Mouse (Mus musculus): ENCODE results near the gene Lrrfip1.
A peak's percentile ranks its signal among the peaks of the same experiment; 100 is the strongest.

Gene Lrrfip1

GRCm38 (mm10) chr1:91057311-91058245 is 59.0 kb downstream of the Lrrfip1 start:
- DNase-seq = no peak

- no peak for DNase-seq
Observed at GRCm38 (mm10) chr1:91058251-91058650, 59.7 kb downstream of the Lrrfip1 start.

DNA sequence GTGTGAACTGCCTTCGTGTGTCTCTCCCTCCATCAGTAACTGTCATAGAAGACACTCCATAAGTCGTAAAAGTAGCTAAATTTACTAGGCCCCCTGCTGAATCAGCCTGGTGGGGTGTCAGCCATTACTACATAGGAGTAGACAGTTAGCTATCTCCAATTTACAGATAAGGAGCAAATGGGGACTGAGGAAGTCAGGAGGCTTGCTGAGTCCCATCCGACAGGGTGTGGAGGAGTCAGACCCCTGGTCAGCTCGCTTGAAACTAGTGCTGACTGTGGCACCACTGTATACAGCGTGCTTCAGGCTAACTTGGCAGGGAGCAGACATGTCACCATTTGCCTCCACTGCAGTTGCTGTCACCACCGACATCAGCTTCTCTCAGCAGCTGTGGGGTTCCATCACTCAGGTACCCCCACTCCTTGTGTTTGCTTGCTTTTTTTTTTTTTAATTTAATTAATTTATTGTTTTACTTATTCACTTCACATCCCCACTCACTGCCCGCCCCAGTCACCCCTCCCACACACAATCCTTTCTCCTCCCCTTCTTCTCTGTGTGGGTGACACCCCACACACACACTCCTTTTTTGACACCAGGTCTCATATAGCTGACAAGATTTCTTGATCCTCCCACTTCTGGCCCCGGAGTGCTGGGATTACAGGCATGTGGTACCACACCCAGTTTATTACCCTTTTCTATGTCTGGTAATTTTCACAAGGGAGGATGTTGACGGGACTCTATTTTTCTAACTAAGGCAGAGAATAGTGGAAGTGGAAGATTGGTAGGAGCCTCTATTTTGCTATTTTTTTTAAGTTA is 61.5 kb downstream of the Lrrfip1 start:
- DNase-seq = no peak

DNA sequence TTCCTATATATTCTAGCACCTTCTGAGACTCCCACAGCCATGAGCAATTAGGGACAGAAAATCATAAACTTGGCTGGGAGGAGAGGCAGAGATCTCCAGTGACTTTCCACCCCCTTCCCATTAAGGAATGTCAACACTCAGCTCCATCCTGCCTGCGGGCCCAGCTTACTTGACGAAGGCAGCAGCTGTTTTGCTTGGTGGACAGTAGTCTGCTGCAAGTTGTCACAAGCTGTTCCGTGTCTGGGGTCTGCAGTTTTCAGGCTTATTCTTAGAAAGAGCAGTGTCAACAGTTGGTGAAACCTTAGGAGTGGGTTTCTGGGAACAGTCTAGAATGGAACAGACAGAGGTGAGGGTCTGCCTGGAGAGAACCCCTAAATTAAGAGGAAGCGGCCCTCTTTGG is 62.6 kb downstream of the Lrrfip1 start:
- DNase-seq = no peak

- DNase-seq = no peak
Observed at GRCm38 (mm10) chr1:91062363-91062762, 63.8 kb downstream of the Lrrfip1 start.

- no peak for DNase-seq
Observed at GRCm38 (mm10) chr1:91064053-91064452, 65.5 kb downstream of the Lrrfip1 start.

DNA sequence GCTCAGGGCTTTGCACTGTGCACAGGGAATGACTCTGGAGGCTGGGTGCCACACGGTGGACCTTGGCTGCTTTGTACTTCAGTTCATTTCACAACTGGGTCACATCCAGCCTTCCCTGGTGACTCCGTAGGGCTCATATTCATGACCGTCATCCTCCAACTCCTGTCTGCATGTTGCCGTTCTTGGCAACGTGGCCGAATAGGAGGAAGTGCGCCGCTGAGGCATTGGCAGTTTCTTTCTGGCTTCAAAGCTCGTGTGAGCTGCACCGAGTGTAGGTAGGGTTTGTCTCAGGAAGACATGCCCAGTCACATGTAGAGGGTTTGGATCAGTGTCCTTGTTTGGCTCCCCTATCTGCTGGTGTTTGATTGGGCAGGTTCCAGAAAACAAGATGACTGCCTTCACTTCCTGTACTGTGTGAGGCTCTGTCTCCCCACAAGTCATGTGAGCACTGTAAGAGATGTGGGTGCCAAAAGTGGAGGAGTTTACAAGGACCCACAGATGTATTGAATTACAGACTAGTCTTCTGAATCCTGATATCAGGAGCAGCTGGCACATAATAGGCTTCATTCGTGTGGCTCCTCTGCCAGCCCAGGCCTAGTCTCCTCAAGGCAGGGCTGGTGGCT is 66.5 kb downstream of the Lrrfip1 start:
- DNase-seq = no peak

DNA sequence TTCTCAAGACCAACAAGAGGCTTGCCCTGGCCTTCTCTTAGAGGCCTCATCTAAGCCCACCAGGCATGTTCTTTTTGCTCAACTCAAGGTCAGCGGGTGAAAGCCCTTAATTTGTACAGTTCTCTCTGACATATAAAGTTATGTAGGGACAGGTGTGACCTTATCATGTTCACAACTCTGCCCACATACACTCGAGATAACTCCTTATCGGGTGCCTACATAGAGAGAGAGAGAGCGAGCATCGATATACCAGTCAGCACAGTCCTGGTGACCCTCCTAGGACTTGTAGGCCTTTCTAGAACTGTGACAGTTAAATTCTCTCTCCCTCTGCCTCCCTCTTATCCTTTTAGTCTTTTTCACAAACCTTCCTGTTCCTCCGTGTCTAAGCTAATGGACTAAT is 67.5 kb downstream of the Lrrfip1 start:
- DNase-seq = no peak

DNA sequence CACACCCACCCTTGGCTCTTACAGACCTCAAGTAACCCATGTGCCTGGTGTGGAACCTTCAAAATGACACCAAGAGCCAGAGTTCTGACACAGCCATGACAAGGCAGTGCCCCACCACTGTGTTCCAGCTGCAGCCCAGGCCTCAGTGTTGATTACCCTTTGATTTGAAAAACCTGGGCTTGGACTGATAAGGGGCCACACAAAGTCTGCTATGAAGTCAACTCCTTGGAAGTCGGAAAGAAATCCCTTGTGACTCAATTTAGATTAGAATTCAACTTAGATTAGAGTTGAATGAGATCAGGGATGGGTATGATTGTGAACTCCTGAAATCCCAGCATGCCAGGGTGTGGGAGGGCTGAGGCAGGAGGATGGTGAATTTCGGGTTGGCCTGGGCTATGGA is 68.1 kb downstream of the Lrrfip1 start:
- no peak for DNase-seq

GRCm38 (mm10) chr1:91067716-91068115 is 69.2 kb downstream of the Lrrfip1 start:
- DNase-seq = no peak

- DNase-seq = no peak
Observed at GRCm38 (mm10) chr1:91069575-91069974, 71.0 kb downstream of the Lrrfip1 start.

GRCm38 (mm10) chr1:91070547-91070946 is 72.0 kb downstream of the Lrrfip1 start:
- DNase-seq = no peak

DNA sequence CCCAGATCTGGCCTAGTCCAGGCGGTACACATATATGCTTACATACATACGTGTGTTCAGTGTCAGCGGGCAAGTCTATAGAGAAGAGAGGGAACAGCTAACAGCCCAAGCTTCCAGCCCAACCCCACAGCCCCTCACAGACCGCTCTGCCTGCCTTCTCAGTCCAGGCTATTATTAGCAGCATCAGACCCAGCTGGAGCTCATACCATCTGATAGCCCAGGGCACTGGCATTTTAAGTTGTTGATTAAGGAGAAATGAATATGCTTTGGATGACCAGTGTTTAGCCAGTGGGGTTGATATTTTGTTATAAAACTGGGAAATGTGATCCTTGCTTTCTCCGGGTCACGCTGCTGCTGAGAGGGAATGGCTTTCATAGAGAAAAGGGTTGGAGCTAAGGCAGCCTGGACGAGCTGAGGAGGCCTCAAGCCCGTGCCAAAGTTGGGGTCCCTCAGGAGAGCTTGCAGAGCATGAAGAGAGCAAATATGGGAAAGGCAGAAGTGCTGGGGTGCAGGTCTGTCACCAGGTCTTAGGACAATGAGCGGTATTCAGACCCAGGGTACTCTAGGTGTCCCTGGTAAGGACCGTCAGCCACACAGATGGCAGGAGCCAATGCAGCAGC is 73.2 kb downstream of the Lrrfip1 start:
- DNase-seq = no peak

DNA sequence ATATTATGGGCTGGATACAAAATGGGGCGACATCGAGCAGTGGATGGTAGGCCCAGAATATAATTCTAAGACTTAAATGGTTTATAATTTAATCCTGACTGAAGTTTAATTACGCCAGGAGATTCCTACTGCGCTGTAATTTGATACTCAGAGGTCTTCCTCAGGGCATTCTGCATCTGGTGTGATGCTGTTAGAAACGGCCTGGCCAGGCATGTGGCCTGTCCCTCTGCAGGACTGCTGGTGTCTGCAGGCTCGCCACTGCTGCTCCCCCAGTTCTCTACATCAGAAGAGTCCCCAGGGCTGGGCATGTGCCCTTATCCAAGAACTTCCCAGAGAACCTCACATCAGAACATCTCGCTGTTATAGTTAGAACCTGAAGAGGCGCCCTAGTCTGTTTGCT is 78.4 kb downstream of the Lrrfip1 start:
- DNase-seq = peak; percentile 64

- DNase-seq = no peak
Observed at GRCm38 (mm10) chr1:91077456-91077855, 78.9 kb downstream of the Lrrfip1 start.

GRCm38 (mm10) chr1:91077980-91078379 is 79.4 kb downstream of the Lrrfip1 start:
- DNase-seq = no peak

DNA sequence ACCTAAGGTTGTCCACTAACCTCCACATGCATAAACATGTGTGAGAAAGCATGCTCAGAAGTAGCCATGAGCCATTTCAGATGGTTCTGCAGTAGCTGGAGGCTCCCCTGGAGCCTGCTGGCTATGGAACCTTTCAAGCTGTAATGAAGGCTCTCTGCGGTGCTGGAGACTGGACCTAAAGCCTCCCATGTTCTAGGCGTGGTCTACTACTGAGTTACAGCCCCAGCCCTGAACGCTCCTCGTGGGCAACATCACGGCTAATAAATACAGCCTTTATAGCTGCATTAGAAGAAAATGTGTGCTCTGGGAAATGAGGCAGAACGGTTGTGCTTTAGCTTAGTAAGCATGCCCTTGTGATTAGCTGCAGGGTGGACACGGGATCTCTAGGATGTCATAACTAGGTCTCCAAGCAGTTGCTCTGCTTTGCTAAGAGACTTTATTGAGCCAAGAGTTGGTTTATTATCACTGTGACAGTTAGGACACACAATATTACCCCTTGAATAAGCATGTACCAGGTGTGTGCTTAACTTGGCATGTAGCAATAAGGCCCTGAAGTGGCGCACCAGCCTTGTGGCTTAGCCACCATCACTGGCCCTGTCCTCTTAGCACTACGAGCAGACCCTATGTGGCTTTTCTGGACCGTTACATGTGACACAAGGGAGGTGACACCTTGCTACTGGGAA is 81.3 kb downstream of the Lrrfip1 start:
- no peak for DNase-seq

DNA sequence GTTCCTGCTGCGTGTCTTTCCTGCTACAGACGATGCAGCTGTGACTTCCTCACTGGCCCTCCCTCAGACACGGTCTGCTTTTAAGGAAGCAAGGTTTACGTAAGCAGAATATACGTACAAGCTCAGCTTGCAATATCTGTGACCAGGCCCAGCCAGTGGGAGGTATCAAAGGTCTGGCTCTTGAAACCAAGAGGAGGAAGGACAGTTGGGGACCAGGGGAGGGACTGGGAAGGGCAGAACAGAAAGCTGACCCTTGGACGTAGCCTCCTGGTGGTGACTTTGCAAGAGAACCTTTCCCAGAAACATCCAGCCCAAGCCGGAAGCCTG is 81.8 kb downstream of the Lrrfip1 start:
- no peak for DNase-seq

GRCm38 (mm10) chr1:91084374-91084773 is 85.8 kb downstream of the Lrrfip1 start:
- no peak for DNase-seq

- DNase-seq = no peak
Observed at GRCm38 (mm10) chr1:91085009-91085408, 86.5 kb downstream of the Lrrfip1 start.

DNA sequence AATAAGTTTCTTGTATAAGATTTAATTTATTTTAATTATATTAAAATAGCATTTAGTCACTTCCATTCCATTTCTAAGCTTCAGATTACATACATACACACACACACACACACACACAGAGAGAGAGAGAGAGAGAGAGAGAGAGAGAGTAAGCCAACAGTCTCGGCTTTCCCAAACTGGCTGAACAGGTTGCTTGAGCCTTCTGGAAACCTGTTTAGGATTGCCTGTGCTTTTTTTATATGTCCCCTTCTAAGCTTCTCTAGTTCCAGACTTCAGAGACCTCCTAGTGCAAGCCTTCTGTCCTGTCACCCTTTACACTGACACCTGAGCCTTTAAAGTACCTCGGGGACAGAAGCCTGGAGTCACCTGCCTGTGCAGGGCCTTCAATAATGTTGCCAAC is 87.1 kb downstream of the Lrrfip1 start:
- DNase-seq = no peak

DNA sequence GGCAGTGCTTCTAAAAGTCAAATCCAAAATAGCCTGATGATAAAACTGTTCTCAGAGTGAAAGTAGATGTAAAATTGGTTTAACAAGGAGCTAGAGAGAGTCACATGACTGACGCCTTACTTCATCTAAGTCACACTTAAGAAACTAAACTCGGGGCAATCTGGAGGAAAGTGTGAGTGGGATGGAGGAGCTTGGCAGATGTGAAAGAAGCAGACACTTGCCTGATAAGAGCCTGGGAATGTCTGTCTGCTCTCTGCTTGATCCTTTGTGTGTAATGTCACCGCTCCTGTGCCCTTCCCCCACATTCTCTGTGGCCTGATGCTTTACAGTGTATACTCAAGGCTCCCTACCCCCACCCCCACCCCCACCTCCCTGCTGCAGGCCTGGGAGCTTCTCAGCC is 87.8 kb downstream of the Lrrfip1 start:
- DNase-seq = no peak

DNA sequence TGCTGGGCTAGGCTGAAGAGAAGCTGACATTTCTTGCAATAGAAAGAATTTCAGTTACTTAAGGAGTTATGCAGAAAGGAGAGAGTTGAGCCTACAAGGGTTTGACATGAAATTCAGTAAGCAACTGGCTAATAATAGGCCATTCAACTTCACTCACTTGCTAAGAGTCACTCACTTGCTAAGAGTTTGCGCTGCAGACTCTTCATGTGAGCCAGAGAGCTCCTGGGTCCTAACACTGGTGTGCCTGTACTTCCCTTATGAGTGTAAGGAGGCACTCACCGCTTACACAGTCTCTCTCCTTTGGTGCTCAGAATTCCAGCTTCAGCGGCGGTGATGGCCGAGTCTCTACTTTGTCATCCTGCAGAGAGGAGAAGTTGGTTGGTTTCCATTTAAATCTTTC is 88.2 kb downstream of the Lrrfip1 start:
- DNase-seq = no peak

Data from embryo, embryonic 11 days (tissue).